Mouse (Mus musculus) intestine, embryonic 15.5 days (tissue): Measurements from ENCODE around the gene Plcxd2. TPM values are rescaled to one million over a fixed set of nuclear protein-coding genes. Genes with fewer than 3 reads are reported as not detected.

Source experiments
- ATAC-seq: fragments of 200-750 bp; cut with Nextera tagmentation; 2 replicates; pipeline ENCODE4 v1.8.0; 2017; ENCODE audit warnings: moderate TSS enrichment, moderate library complexity
- H3K27ac ChIP-seq: fragments of 300-500 bp; sonication (generic); 2 replicates; pipeline ENCODE4 v1.5.1; 2015; ENCODE audit warnings: mild to moderate bottlenecking, inconsistent platforms
- H3K27me3 ChIP-seq: fragments of 300-500 bp; sonication (generic); replicated peaks from 2 replicates; pipeline ENCODE4 v1.6.1; 2015; ENCODE audit warnings: inconsistent platforms
- H3K36me3 ChIP-seq: fragments of 300-500 bp; sonication (generic); 2 replicates; pipeline ENCODE4 v1.6.1; 2015; ENCODE audit warnings: inconsistent platforms
- H3K4me1 ChIP-seq: fragments of 300-500 bp; sonication (generic); replicated peaks from 2 replicates; pipeline ENCODE4 v1.6.1; 2015; ENCODE audit warnings: inconsistent platforms
- H3K4me2 ChIP-seq: fragments of 300-500 bp; sonication (generic); replicated peaks from 2 replicates; pipeline ENCODE4 v1.6.1; 2015; ENCODE audit warnings: mild to moderate bottlenecking, inconsistent platforms
- H3K4me3 ChIP-seq: fragments of 300-500 bp; sonication (generic); replicated peaks from 2 replicates; pipeline ENCODE4 v1.5.1; 2015; ENCODE audit warnings: inconsistent platforms
- H3K9ac ChIP-seq: fragments of 300-500 bp; sonication (generic); 2 replicates; pipeline ENCODE4 v1.6.1; 2015; ENCODE audit warnings: inconsistent platforms
- H3K9me3 ChIP-seq: fragments of 300-500 bp; sonication (generic); 2 replicates; pipeline ENCODE4 v1.6.1; 2016; ENCODE audit warnings: inconsistent platforms
- WGBS: fragments of 180-500 bp; shearing (Covaris S2); methylation state at CpG from one replicate; pipeline ENCODE4 v1.1.7; 2015; 5-methylcytosine and 5-hydroxymethylcytosine counted together
- polyA plus RNA-seq: library from polyadenylated mRNA; unstranded; fragments of >200 nt; fragmentation: Nextera tagmentation; extraction: Ambion mirVana; gene quantifications from 2 replicates; pipeline ENCODE4 v1.2.1, GENCODE M21; 2015

Plcxd2 gene
- polyA plus RNA-seq, 1 experiment from 2014 or later, result 2.5 TPM

- no peaks in the 10 kb centered on the region for H3K4me1 ChIP-seq
- WGBS, result 66% methylated on average over 2 of the region's 2 CpGs
- peak; percentile 75 for ATAC-seq
- no peaks in the 10 kb centered on the region for H3K27me3 ChIP-seq
- no peaks in the 10 kb centered on the region for H3K9me3 ChIP-seq
- peak overlapping the region; percentile 38; the same call in 1 of the 2 replicates for H3K4me2 ChIP-seq
- peak overlapping the region; percentile 2; the same call in 1 of the 2 replicates for H3K27ac ChIP-seq
- no peak overlapping the region for H3K4me3 ChIP-seq
- no peak overlapping the region for H3K9ac ChIP-seq
- H3K36me3 ChIP-seq, result no peaks in the 10 kb centered on the region
Measured at GRCm38 (mm10) chr16:45952035-45952434, 58.0 kb downstream of the Plcxd2 start.

- Histone ChIP-seq H3K27me3 (no peaks in the 10 kb centered on the region), H3K4me1 (no peaks in the 10 kb centered on the region; the same call in 1 of the 2 replicates), H3K9me3 (no peaks in the 10 kb centered on the region), H3K36me3 (no peaks in the 10 kb centered on the region), H3K27ac (no peak overlapping the region), H3K4me2 (no peak overlapping the region), H3K4me3 (no peak overlapping the region), H3K9ac (no peak overlapping the region)
- WGBS, result 85% methylated on average over 2 of the region's 2 CpGs
- no peak for ATAC-seq
Measured at GRCm38 (mm10) chr16:45946335-45946734, 63.7 kb downstream of the Plcxd2 start.

GRCm38 (mm10) chr16:45945649-45946048 is 64.4 kb downstream of the Plcxd2 start:
- Histone ChIP-seq H3K9ac (no peak overlapping the region), H3K4me3 (no peak overlapping the region), H3K9me3 (no peaks in the 10 kb centered on the region), H3K27ac (no peak overlapping the region), H3K4me1 (no peaks in the 10 kb centered on the region; the same call in 1 of the 2 replicates), H3K27me3 (no peaks in the 10 kb centered on the region), H3K4me2 (0 out of 2 replicates have a peak overlapping the region, but pooled peaks have one; percentile 47), H3K36me3 (no peaks in the 10 kb centered on the region)
- WGBS, result 78% methylated on average over 5 of the region's 5 CpGs
- ATAC-seq, result no peak

GRCm38 (mm10) chr16:45945174-45945631 is 64.8 kb downstream of the Plcxd2 start:
- Histone ChIP-seq H3K27ac (peak overlapping the region; percentile 48), H3K4me3 (0 out of 2 replicates have a peak overlapping the region, but pooled peaks have one; percentile 4), H3K36me3 (no peaks in the 10 kb centered on the region), H3K9me3 (no peaks in the 10 kb centered on the region), H3K27me3 (no peaks in the 10 kb centered on the region), H3K4me1 (no peaks in the 10 kb centered on the region; the same call in 1 of the 2 replicates), H3K4me2 (peak overlapping the region; percentile 47), H3K9ac (no peak overlapping the region)
- ATAC-seq, result peak; percentile 90
- 8% methylated on average over 11 of the region's 11 CpGs for WGBS

DNA sequence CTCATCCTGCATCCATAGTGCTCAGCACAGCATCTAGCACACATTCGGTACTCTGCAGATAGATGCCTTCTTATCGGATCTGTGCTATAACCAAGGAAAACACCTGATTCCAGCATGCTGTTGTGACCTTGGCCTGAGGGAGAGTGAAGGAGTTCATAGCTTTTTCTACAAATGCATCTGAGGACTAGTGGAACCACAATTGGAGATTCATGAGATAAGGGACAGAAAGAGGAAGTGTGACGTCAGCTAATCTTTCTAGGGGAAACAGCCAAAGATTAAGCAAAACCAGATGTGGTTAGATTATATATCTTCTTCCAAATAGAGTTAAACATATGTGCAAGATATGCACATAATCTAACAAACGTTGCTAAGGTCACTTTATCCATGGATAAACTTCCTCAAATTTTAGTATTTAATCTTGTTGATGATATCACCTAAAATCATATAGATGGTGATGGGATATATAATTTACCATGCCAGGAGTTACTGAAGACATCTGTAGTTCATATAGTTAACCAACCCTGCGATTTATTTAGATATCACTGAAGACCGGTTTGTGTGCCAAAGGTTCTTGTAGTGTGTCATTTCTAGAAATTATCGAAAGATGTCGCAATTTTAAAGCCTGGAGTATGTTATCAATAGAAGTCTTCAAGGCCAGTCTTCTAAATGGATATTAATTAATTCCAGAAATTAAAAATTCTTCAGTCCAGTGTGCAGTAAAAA is 67.7 kb downstream of the Plcxd2 start:
- no peak for ATAC-seq
- H3K4me1 ChIP-seq, result no peaks in the 10 kb centered on the region; the same call in 1 of the 2 replicates
- no peak overlapping the region for H3K4me3 ChIP-seq
- WGBS, result 71% methylated on average over 8 of the region's 8 CpGs
- no peaks in the 10 kb centered on the region for H3K36me3 ChIP-seq
- no peak overlapping the region for H3K27ac ChIP-seq
- H3K4me2 ChIP-seq, result no peak overlapping the region
- no peaks in the 10 kb centered on the region for H3K27me3 ChIP-seq
- no peaks in the 10 kb centered on the region for H3K9me3 ChIP-seq
- H3K9ac ChIP-seq, result no peak overlapping the region

GRCm38 (mm10) chr16:45940701-45941100 is 69.3 kb downstream of the Plcxd2 start:
- H3K36me3 ChIP-seq, result no peaks in the 10 kb centered on the region
- H3K4me2 ChIP-seq, result no peak overlapping the region
- H3K4me3 ChIP-seq, result no peak overlapping the region
- no peaks in the 10 kb centered on the region; the same call in 1 of the 2 replicates for H3K4me1 ChIP-seq
- no peak overlapping the region for H3K9ac ChIP-seq
- no peaks in the 10 kb centered on the region for H3K9me3 ChIP-seq
- no peaks in the 10 kb centered on the region for H3K27me3 ChIP-seq
- 89% methylated on average over 2 of the region's 2 CpGs for WGBS
- ATAC-seq, result no peak
- no peak overlapping the region for H3K27ac ChIP-seq

DNA sequence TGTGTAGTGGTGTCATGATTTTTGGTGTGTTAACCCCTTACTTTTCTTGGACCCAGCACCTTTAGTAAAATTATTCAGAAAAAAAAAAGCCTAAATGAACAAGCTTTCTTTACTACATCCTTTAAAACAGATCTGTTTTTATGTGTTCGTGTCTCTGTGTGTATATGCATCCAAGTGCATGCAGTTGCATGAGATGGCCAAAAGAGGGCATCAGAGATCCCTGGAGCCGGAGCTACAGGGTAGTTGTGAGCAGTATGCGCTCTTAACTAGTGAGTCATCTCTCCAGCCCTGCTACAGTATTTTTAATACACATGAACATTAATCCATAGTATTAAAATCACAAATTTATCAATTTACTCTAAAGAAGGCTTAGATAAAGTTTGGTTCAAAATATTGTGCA is 70.6 kb downstream of the Plcxd2 start:
- no peak for ATAC-seq
- Histone ChIP-seq H3K9ac (no peak overlapping the region), H3K36me3 (no peaks in the 10 kb centered on the region), H3K27me3 (no peaks in the 10 kb centered on the region), H3K27ac (no peak overlapping the region), H3K4me2 (no peak overlapping the region), H3K4me3 (no peak overlapping the region), H3K4me1 (0 out of 2 replicates have a peak, but pooled peaks cover 3% of the 10 kb centered on the region), H3K9me3 (no peaks in the 10 kb centered on the region)
- 95% methylated on average over 3 of the region's 3 CpGs for WGBS

- Histone ChIP-seq H3K4me3 (no peak overlapping the region), H3K9me3 (no peaks in the 10 kb centered on the region), H3K4me2 (no peak overlapping the region), H3K9ac (no peak overlapping the region), H3K27me3 (no peaks in the 10 kb centered on the region), H3K27ac (no peak overlapping the region), H3K4me1 (0 out of 2 replicates have a peak, but pooled peaks cover 3% of the 10 kb centered on the region), H3K36me3 (no peaks in the 10 kb centered on the region)
- WGBS, result 52% methylated on average over 2 of the region's 2 CpGs
- ATAC-seq, result no peak
Measured at GRCm38 (mm10) chr16:45937381-45937780, 72.6 kb downstream of the Plcxd2 start.

DNA sequence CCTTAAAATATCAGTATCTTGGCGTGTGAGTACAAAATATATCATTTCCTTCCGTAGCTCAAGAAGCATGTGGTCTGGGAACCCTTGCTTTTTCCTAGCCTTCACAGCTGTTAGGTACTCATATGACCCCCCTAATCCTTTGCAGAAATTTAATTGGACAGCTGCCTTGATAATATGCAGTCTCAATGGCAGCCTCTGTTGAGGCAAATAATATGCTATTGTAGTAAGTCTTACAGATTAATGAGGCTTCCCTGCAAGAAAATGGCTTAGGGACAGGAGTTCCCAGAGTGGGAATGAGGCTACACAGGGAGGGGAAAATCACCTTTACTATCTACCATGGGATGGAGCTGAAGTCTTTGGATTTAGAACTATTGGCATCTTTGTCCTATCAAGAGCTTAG is 73.5 kb downstream of the Plcxd2 start:
- 0 out of 2 replicates have a peak, but pooled peaks cover 3% of the 10 kb centered on the region for H3K4me1 ChIP-seq
- no peak overlapping the region for H3K4me3 ChIP-seq
- H3K27ac ChIP-seq, result no peak overlapping the region
- no peak overlapping the region for H3K4me2 ChIP-seq
- no peak overlapping the region for H3K9ac ChIP-seq
- 45% methylated on average over 2 of the region's 2 CpGs for WGBS
- ATAC-seq, result peak; percentile 39; the same call in 1 of the 2 replicates
- no peaks in the 10 kb centered on the region for H3K27me3 ChIP-seq
- no peaks in the 10 kb centered on the region for H3K36me3 ChIP-seq
- H3K9me3 ChIP-seq, result no peaks in the 10 kb centered on the region

DNA sequence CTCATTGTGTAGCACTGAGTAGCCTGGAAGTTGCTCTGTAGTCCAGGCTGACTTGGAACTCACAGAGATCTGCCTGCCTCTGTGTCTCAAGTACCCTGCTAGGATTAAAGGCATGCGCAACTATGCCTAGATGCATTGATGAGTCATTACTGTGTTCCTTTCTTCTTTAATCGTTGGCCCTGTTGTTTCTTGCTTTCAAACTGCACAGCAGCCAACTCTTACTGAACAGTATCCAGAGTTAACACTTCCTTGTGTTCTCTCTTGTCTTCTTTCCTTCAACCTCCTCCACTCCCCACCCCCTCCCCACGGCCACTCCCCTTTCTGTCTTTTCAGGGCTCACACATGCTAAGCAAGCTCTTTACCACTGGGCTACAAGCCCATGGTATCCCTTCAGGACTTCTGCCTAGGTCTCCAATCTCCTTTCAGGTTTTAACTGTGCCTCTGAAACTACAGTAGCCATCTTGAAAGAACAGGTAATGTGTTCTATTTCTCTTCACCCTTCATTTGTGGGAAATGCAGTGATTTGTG is 74.0 kb downstream of the Plcxd2 start:
- no peaks in the 10 kb centered on the region for H3K9me3 ChIP-seq
- H3K9ac ChIP-seq, result no peak overlapping the region
- no peak overlapping the region for H3K27ac ChIP-seq
- H3K27me3 ChIP-seq, result no peaks in the 10 kb centered on the region
- 0 out of 2 replicates have a peak, but pooled peaks have one; percentile 47 for ATAC-seq
- H3K4me3 ChIP-seq, result no peak overlapping the region
- no peak overlapping the region for H3K4me2 ChIP-seq
- 56% methylated on average over 3 of the region's 3 CpGs for WGBS
- no peaks in the 10 kb centered on the region for H3K36me3 ChIP-seq
- 0 out of 2 replicates have a peak, but pooled peaks cover 3% of the 10 kb centered on the region for H3K4me1 ChIP-seq

GRCm38 (mm10) chr16:45934721-45935407 is 75.2 kb downstream of the Plcxd2 start:
- Histone ChIP-seq H3K9ac (no peak overlapping the region), H3K4me3 (no peak overlapping the region), H3K4me2 (no peak overlapping the region), H3K9me3 (no peaks in the 10 kb centered on the region), H3K36me3 (no peaks in the 10 kb centered on the region), H3K27ac (no peak overlapping the region), H3K27me3 (no peaks in the 10 kb centered on the region), H3K4me1 (0 out of 2 replicates have a peak, but pooled peaks cover 3% of the 10 kb centered on the region)
- WGBS, result 41% methylated on average over 2 of the region's 2 CpGs
- ATAC-seq, result no peak

- H3K9ac ChIP-seq, result no peak overlapping the region
- no peaks in the 10 kb centered on the region for H3K36me3 ChIP-seq
- 75% methylated on average over 3 of the region's 3 CpGs for WGBS
- no peaks in the 10 kb centered on the region for H3K27me3 ChIP-seq
- H3K4me2 ChIP-seq, result no peak overlapping the region
- no peaks in the 10 kb centered on the region for H3K9me3 ChIP-seq
- ATAC-seq, result no peak
- no peak overlapping the region for H3K27ac ChIP-seq
- H3K4me1 ChIP-seq, result peaks cover 9% of the 10 kb centered on the region; the same call in 1 of the 2 replicates
- H3K4me3 ChIP-seq, result no peak overlapping the region
Measured at GRCm38 (mm10) chr16:45930308-45930707, 79.7 kb downstream of the Plcxd2 start.
